Mouse (Mus musculus): ENCODE measurements around the gene Gm21118.
"Not testable (repeated sequence)": the region's sequence is repeated elsewhere in the genome, so short reads cannot be mapped to it uniquely, and the experiment has no call there.

The Gm21118 gene

DNA sequence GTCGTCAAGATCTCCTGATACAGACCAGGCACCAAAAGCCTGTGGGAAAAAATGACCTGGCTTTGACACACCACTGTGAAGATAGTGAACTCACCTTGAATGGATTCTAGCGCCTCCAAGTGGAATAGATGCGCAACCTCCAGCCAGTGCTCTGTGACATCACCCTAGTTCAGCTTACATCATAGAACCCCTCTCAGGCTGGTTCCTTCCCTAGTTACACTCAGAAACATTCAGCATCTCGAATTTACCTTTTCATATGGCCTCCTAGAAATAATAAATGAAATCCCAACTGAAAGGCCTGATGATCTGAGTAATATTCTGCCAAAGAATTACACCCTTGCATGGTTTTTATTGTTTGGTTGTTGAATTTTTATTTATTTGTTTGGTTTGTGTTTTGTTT, at the start of gene Gm21118:
Gm21118 (minus strand) TSS at position 101 of the 400 bp plus-strand sequence.
- CTCF ChIA-PET = not testable (repeated sequence)

DNA sequence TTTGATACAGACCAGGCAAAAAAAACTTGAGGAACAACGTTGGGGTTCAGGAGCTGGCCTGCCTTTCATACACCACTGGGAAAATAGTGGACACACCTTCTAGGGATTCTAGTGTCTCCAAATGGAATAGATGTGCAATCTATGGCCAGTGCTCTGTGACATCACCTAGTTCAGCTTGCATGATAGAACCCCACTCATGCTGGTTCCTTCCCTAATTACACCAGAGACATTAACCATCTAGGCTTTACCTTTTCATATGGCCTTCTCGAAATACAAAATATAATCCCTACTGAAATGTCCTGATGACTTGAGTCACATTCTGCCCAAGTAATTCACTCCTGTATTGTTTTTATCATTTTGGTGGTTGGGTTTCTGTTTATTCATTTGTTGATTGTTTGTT, 29.7 kb upstream of the Gm21118 start, which contains the start of the genes Gm29423 and Gm29644:
Gm29423 (minus strand) TSS at position 101 of the 400 bp plus-strand sequence.
Gm29644 (minus strand) TSS at position 157 of the 400 bp plus-strand sequence.
- CTCF ChIA-PET = not testable (repeated sequence)
